Mouse (Mus musculus) effector memory CD4-positive, alpha-beta T cell, adult 7 months (primary cell): Measurements from ENCODE around the gene Slf2. TPM values are rescaled to one million over a fixed set of nuclear protein-coding genes. Genes with fewer than 3 reads are reported as not detected.

ENCODE experiments used
- polyA plus RNA-seq: library from polyadenylated mRNA; unstranded; fragments of 100-300 nt; shearing (Covaris generic); gene quantifications from one replicate; pipeline ENCODE4 v1.2.1, GENCODE M21; 2017

Slf2 gene
- polyA plus RNA-seq: 26.1 TPM

GRCm38 (mm10) chr19:44930744-44931453 is at the start of gene Slf2:
Slf2 (plus strand) TSS chr19:44931151.

DNA sequence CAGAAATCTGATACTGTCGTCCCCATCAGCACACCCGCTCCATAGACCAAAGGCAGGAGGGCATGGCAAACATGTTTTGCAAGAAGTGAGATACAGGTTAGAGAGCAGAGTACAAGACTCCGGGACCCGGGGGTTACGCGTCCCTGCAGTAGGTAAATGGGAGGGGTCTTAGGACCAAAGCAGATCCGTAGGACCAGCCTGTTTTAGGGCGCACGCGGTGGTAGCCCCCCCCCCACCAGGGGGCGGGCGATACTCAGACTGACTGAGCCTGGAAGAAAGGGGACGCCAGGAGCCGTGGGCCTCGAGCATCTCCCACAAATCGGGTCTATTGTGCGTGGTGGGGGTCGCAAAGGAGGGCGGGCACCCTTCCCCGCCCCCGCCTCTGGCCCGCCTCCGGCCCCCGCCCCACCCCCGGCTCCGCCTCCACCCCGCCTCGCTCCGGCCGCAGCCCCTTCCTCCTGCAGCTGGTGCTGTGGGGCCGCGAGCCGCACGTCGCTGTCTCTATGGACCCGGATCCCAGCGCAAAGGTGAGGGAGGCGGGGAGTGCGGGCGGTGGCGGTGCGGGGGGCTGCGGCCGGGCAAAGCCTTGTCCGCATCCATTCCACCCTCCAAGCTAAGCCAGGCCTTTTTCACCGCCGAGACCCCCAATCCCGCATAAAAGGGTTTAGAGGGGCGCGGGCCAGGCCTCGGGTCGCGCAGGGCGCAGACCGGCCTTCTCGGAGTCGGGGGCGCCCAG is 58.0 kb downstream of the Slf2 start, which contains the start of gene Sema4g:
Gene Sema4g (plus strand): TSS at position 271 of the 736 bp plus-strand sequence.

GRCm38 (mm10) chr19:45005444-45005843 is 74.5 kb downstream of the Slf2 start, which contains the start of gene Twnk:
Twnk (plus strand) TSS chr19:45005663.

DNA sequence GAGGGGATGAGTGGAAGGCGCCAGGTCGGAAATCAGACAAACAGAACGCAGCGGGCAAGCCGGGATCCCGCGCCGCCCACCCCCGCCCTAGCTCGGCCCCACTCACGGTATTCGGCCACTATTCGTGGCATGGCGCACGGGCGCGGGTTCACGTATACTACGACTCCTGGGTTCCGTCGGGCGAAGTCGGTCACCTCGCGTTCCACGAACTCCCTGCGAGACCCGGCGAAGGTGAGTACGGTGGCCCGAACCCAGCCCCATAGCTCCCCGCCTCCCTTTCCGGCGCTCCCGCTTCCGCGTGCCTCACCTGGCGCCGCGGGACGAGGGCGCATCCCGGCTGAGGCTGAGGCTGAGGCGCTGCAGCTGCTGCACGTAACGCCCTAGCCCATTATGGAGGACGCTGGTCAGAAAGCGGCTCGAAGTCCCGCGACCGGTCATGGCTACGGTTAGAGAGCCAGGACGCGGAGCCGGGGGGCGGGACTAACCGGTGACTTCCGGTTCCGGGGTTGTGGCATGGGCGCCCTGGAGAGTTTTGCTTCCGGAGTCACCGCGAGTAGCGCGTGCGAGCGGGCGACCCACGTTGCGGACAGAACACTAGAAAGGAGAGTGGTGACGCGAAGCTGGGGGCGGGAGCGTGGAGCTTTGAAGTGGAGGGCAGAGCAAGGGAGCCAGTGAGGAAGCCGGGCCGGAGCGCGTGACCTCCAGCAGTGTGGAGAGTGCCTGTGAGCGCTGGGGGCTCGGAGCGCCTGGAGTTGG is 75.2 kb downstream of the Slf2 start, which contains the start of gene Mrpl43:
Gene Mrpl43 (minus strand): TSS at position 486 of the 756 bp plus-strand sequence.

GRCm38 (mm10) chr19:45014335-45014971 is 83.5 kb downstream of the Slf2 start, which contains the start of gene Lzts2:
Lzts2 (plus strand) TSS chr19:45014414.

Other genes starting within 250 kb of the Slf2 start
- 0.34 TPM for gene Pax2, start 175.1 kb upstream of the Slf2 start, polyA plus RNA-seq
- gene Sema4g, start 58.0 kb downstream of the Slf2 start, polyA plus RNA-seq: 0.37 TPM
- 4.5 TPM for gene Twnk, start 74.5 kb downstream of the Slf2 start, polyA plus RNA-seq
- gene Mrpl43, start 75.3 kb downstream of the Slf2 start, polyA plus RNA-seq: 38.0 TPM
- gene Lzts2, start 83.3 kb downstream of the Slf2 start, polyA plus RNA-seq: 0.74 TPM
- not detected for gene Pdzd7, start 114.6 kb downstream of the Slf2 start, polyA plus RNA-seq
- 63.8 TPM for gene Sfxn3, start 116.4 kb downstream of the Slf2 start, polyA plus RNA-seq
- 0.46 TPM for gene Kazald1, start 144.1 kb downstream of the Slf2 start, polyA plus RNA-seq
- not detected for gene Tlx1, start 219.5 kb downstream of the Slf2 start, polyA plus RNA-seq